Mouse (Mus musculus) heart, adult 2 months (tissue): ENCODE results near the gene Tmsb15b2. TPM values are rescaled to one million over a fixed set of nuclear protein-coding genes. Genes with fewer than 3 reads are reported as not detected.
"Not testable (repeated sequence)": the region's sequence is repeated elsewhere in the genome, so short reads cannot be mapped to it uniquely, and the experiment has no call there.

Experiments
- DNase-seq, 2 experiments: peaks; one replicate each; pipeline ENCODE4 v3.0.0; 2021
- H3K27ac ChIP-seq: fragments of 200-600 bp; 2 replicates; pipeline ENCODE4 v1.8.1; 2022
- H3K27me3 ChIP-seq: fragments of 200-500 bp; 2 replicates; pipeline ENCODE4 v1.6.1; 2012; ENCODE audit warnings: mild to moderate bottlenecking, low read length, inconsistent platforms, mixed read lengths; ENCODE audit not compliant: control insufficient read depth, insufficient read depth
- H3K36me3 ChIP-seq: fragments of 200-500 bp; 2 replicates; pipeline ENCODE4 v1.6.1; 2012; ENCODE audit warnings: low read length, inconsistent platforms; ENCODE audit not compliant: control insufficient read depth, insufficient read depth
- H3K4me1 ChIP-seq: fragments of 200-500 bp; 2 replicates; pipeline ENCODE4 v1.6.1; 2011; ENCODE audit warnings: low read length; ENCODE audit not compliant: control insufficient read depth, insufficient read depth
- H3K4me3 ChIP-seq: fragments of 200-600 bp; 2 replicates; pipeline ENCODE4 v1.8.1; 2022
- H3K79me2 ChIP-seq: fragments of 200-500 bp; replicated peaks from 2 replicates; pipeline ENCODE4 v1.6.1; 2012; ENCODE audit warnings: mild to moderate bottlenecking, inconsistent platforms, low read length, moderate library complexity, mixed read lengths; ENCODE audit not compliant: control insufficient read depth, insufficient read depth
- H3K9ac ChIP-seq: fragments of 200-500 bp; 2 replicates; pipeline ENCODE4 v1.6.1; 2012; ENCODE audit warnings: low read depth, mild to moderate bottlenecking, control low read depth, inconsistent platforms, low read length, mixed read lengths
- CTCF ChIP-seq: fragments of 200-600 bp; IDR thresholded peaks from 2 replicates; pipeline ENCODE4 v1.8.1; 2022; ENCODE audit warnings: antibody characterized with exemption, mild to moderate bottlenecking, moderate library complexity
- EP300 ChIP-seq: fragments of 200-500 bp; IDR thresholded peaks from 2 replicates; pipeline ENCODE4 v1.6.1; 2011; ENCODE audit warnings: low read depth, low read length, control low read depth; ENCODE audit not compliant: insufficient read depth
- POLR2A ChIP-seq: fragments of 200-500 bp; IDR thresholded peaks from 2 replicates; pipeline ENCODE4 v1.6.1; 2011; ENCODE audit warnings: mild to moderate bottlenecking, low read depth, low read length, control low read depth; ENCODE audit not compliant: insufficient read depth
- WGBS: fragments of 180-500 bp; shearing (Covaris S2); methylation state at CpG from one replicate; pipeline ENCODE4 v1.1.7; 2018; 5-methylcytosine and 5-hydroxymethylcytosine counted together
- intact Hi-C: fragments of 180-260 bp; cut with DNase I; formaldehyde crosslinking; loops from one replicate; pipeline ENCODE4 v1.15.1; 2025
- long read RNA-seq: library from polyadenylated mRNA; stranded (forward); transcript quantifications from one replicate; pipeline ENCODE4 v2.0.0, GENCODE M21; 2021
- polyA plus RNA-seq: library from polyadenylated mRNA; depleted of rRNA; stranded (reverse); fragments of >200 nt; gene quantifications from 2 replicates; pipeline ENCODE4 v1.2.3, GENCODE M21; 2012; rRNA removed
- total RNA-seq, 2 experiments: library from RNA; stranded (reverse); gene quantifications; 2 replicates each; pipeline ENCODE4 v1.2.3; 2021

Tmsb15b2 gene
- total RNA-seq: 1 to 10 TPM in 1 of 2 experiments, under 1 TPM in 1; 0.77 to 1.4 TPM
- not detected in 2 replicates for polyA plus RNA-seq
- long read RNA-seq, partial matches to known transcripts: 0 of 1 reads
- long read RNA-seq, other reads (novel, unspliced or antisense): 0 of 1 reads

DNA sequence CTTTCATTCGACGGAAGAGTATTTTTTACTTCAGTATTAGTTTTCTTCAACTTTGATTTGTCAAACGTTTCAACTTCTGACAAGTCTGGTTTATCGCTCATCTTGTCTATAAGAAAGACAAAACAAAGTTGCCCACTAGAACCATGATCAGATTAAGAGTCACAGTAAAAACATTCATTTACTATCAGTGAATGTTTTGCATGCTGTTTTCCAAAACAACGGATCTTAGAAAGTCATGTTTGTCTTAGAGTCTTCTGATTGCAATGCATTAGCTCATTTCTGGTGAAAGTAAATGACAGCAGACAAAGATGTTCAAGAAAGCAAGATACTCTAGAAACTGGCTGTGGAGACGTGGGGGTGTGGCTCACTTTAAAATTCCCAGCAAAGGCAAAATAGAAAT is at the start of gene Tmsb15b2:
Gene Tmsb15b2, minus strand, starts transcription at position 101 of the 400 bp plus-strand sequence.
- intact Hi-C loops, H3K27ac ChIP-seq, DNase-seq, H3K79me2 ChIP-seq, H3K9ac ChIP-seq, H3K4me3 ChIP-seq, H3K4me1 ChIP-seq, H3K36me3 ChIP-seq, H3K27me3 ChIP-seq: not testable (repeated sequence)
- 82% methylated on average over 6 of the region's 6 CpGs for WGBS

DNA sequence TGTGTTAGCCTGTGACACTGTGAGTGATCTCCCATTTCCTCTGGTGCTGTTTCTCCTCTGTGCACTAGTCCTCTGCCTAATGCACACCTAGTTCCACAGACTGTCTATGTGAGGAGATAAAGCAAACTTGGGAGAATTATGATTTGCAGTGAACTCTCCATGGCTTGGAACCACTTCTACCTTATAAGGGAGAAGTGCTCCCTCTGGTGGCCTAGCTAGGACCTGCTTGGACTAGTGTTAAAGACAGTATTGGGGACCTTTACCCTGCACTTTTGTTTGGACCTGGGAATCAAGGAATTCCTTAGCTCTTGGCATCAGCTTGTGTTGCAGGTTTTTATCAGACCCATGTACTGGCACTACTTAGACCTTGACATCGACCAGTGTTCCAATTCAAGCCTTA is 44.0 kb upstream of the Tmsb15b2 start:
- H3K4me3 ChIP-seq: no peak overlapping the region
- H3K79me2 ChIP-seq: no peaks in the 10 kb centered on the region
- no peak overlapping the region for H3K27ac ChIP-seq
- H3K9ac ChIP-seq: no peak overlapping the region
- 20% methylated on average over 1 of the region's 1 CpGs for WGBS
- no peak for TF ChIP-seq POLR2A
- peak; percentile 82 for TF ChIP-seq CTCF
- no peaks in the 10 kb centered on the region for H3K36me3 ChIP-seq
- DNase-seq: peak; percentile 35 to 54
- no peaks in the 10 kb centered on the region; the same call in 1 of the 2 replicates for H3K4me1 ChIP-seq
- no peaks in the 10 kb centered on the region for H3K27me3 ChIP-seq
- intact Hi-C loops: no loop called here

DNA sequence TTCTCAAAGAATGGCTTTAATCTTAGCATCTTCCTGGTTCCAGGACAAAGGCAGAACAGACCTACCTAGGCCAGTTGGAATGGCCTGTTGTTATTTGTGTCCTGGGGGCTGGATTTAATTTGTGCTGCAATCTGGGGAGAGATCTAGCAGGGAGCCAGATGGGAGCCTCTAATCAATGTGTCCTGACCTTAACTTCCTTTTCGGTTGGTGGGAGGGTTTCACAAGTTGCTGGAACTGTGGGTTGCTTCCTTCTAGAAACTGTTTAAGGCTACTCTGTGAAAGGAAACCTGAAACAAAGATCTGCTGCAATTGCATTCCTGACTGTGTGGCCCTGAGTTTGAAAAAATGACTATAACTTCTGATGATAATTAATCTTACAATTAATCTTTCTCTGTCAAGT is 42.4 kb upstream of the Tmsb15b2 start:
- intact Hi-C loops: no loop called here
- H3K27ac ChIP-seq: no peak overlapping the region

DNA sequence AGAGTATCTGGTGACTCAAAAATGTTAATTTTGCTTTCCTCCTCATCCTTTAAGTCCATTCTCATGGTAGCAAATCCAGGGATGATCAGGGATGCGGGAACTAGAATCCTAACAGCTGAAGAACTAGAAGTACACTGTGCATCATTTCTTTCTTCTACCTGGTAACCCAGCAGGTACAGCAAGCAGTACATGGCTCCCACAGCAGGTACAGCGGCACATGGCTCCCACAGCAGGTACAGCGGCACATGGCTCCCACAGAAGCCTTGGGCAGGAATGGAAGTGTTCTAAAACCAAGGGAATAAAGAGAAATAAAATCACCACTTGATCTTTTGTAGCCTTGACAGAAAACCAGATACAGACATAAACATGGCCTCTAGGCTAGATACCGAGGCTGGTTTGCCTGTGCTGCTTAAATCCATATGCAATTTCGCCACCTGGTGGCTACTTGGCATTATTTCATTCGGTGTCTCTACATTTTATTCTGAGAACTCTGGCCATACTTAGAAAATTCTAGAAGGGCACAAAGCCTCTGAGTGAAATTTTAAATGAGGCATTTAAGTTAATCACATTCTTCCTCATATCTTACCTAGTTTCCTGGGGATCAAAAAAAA is 39.9 kb upstream of the Tmsb15b2 start:
- H3K36me3 ChIP-seq: no peaks in the 10 kb centered on the region
- DNase-seq: peak in 1 of 2 experiments; percentile 19
- H3K4me1 ChIP-seq: no peaks in the 10 kb centered on the region; the same call in 1 of the 2 replicates
- H3K27ac ChIP-seq: no peak overlapping the region
- H3K27me3 ChIP-seq: no peaks in the 10 kb centered on the region
- H3K79me2 ChIP-seq: no peaks in the 10 kb centered on the region
- no peak overlapping the region for H3K4me3 ChIP-seq
- no peak overlapping the region for H3K9ac ChIP-seq
- 48% methylated on average over 6 of the region's 6 CpGs for WGBS
- TF ChIP-seq CTCF: peak; percentile 79
- no peak for TF ChIP-seq EP300
- intact Hi-C loops: loop anchor here (2.0 kb wide), 1 partner anchor 272 kb away; the partner anchor contains the start of gene Morf4l2

More for the DNA sequence above, 42.4 kb upstream of the Tmsb15b2 start:
- DNase-seq: no peak
- Histone ChIP-seq H3K4me1 (no peaks in the 10 kb centered on the region; the same call in 1 of the 2 replicates), H3K79me2 (no peaks in the 10 kb centered on the region), H3K9ac (no peak overlapping the region), H3K4me3 (no peak overlapping the region), H3K27me3 (no peaks in the 10 kb centered on the region), H3K36me3 (no peaks in the 10 kb centered on the region)
- WGBS: 59% methylated on average over 1 of the region's 1 CpGs
- TF ChIP-seq POLR2A: no peak
- TF ChIP-seq CTCF: no peak
- TF ChIP-seq EP300: no peak

DNA sequence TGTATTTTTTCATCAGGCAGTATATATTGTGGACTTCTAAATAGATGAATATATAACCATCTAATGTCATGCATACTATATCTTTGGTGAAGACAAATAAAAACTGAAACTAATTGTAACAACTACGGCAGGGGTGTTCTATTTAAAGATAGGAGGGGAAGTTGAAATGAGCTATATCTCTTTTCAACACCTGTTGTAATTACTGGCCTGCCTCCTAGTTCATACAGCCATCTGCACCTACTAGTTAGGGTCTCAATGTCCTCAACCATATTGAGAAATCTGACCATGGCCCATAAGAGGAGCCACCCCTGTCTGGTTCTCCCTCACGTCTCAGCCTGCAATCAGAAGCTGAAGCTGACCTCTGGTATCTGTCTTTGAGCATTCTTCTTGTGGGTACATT is 21.0 kb upstream of the Tmsb15b2 start:
- TF ChIP-seq CTCF: no peak
- TF ChIP-seq EP300: no peak
- no peak for TF ChIP-seq POLR2A
- intact Hi-C loops: no loop called here

DNA sequence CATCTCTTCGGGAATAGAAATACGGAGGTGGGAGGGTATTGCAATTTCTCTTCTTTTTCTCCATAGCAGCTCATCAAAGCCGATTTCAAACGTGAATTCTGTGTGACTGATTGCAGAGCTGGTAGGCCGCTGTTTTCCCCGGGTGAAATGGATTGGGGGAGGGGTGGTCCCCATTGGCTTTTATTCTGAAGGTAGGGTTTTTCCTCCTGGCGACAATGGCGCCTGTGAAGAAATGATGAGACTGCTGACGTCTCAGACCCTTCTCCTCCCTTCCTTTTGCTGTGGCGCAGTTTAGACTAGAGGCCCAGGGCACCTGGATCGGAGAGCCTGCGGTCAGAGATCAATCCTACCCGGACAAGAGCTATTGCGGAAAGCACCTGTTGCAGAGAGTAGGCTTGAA is 18.3 kb upstream of the Tmsb15b2 start:
- no peak overlapping the region for H3K4me3 ChIP-seq
- intact Hi-C loops: no loop called here
- 44% methylated on average over 14 of the region's 14 CpGs for WGBS

More for the DNA sequence above, 21.0 kb upstream of the Tmsb15b2 start:
- 62% methylated on average over 2 of the region's 2 CpGs for WGBS
- Histone ChIP-seq H3K79me2 (no peaks in the 10 kb centered on the region), H3K36me3 (no peaks in the 10 kb centered on the region), H3K9ac (no peak overlapping the region), H3K27me3 (peaks cover 3% of the 10 kb centered on the region; the same call in 1 of the 2 replicates), H3K4me1 (no peaks in the 10 kb centered on the region; the same call in 1 of the 2 replicates), H3K4me3 (no peak overlapping the region), H3K27ac (no peak overlapping the region)
- no peak for DNase-seq

More for the DNA sequence above, 18.3 kb upstream of the Tmsb15b2 start:
- H3K4me1 ChIP-seq: no peaks in the 10 kb centered on the region; the same call in 1 of the 2 replicates
- H3K79me2 ChIP-seq: no peaks in the 10 kb centered on the region
- TF ChIP-seq CTCF (no peak), EP300 (no peak), POLR2A (no peak)
- no peak for DNase-seq
- H3K27ac ChIP-seq: no peak overlapping the region
- H3K36me3 ChIP-seq: no peaks in the 10 kb centered on the region
- H3K27me3 ChIP-seq: peaks cover 3% of the 10 kb centered on the region; the same call in 1 of the 2 replicates
- no peak overlapping the region for H3K9ac ChIP-seq
